Mouse (Mus musculus) stomach, embryonic 16.5 days (tissue): ENCODE results near the gene Fut2. TPM values are rescaled to one million over a fixed set of nuclear protein-coding genes. Genes with fewer than 3 reads are reported as not detected.
A peak's percentile ranks its signal among the peaks of the same experiment; 100 is the strongest.

ENCODE experiments used
- ATAC-seq: fragments of 200-750 bp; cut with Nextera tagmentation; 2 replicates; pipeline ENCODE4 v1.8.0; 2017; ENCODE audit warnings: moderate number of reproducible peaks, moderate TSS enrichment; ENCODE audit not compliant: insufficient read depth, low FRiP score
- H3K27ac ChIP-seq: fragments of 300-500 bp; sonication (generic); 2 replicates; pipeline ENCODE4 v1.5.1; 2014; ENCODE audit warnings: low read length
- H3K27me3 ChIP-seq: fragments of 300-500 bp; sonication (generic); 2 replicates; pipeline ENCODE4 v1.6.1; 2014; ENCODE audit warnings: low read length, control low read depth, mixed read lengths; ENCODE audit not compliant: control insufficient read depth, insufficient read depth
- H3K36me3 ChIP-seq: fragments of 300-500 bp; sonication (generic); 2 replicates; pipeline ENCODE4 v1.6.1; 2014; ENCODE audit warnings: low read length; ENCODE audit not compliant: control insufficient read depth, insufficient read depth
- H3K4me1 ChIP-seq: fragments of 300-500 bp; sonication (generic); 2 replicates; pipeline ENCODE4 v1.6.1; 2014; ENCODE audit warnings: low read length, control low read depth, mixed read lengths; ENCODE audit not compliant: control insufficient read depth, insufficient read depth
- H3K4me2 ChIP-seq: fragments of 300-500 bp; sonication (generic); 2 replicates; pipeline ENCODE4 v1.6.1; 2014; ENCODE audit warnings: low read depth, low read length, mixed read lengths
- H3K4me3 ChIP-seq: fragments of 300-500 bp; sonication (generic); replicated peaks from 2 replicates; pipeline ENCODE4 v1.5.1; 2014; ENCODE audit warnings: mild to moderate bottlenecking, low read length
- H3K9ac ChIP-seq: fragments of 300-500 bp; sonication (generic); 2 replicates; pipeline ENCODE4 v1.6.1; 2014; ENCODE audit warnings: low read length
- H3K9me3 ChIP-seq: fragments of 300-500 bp; sonication (generic); replicated peaks from 2 replicates; pipeline ENCODE4 v1.6.1; 2016; ENCODE audit warnings: low read length, control low read depth; ENCODE audit not compliant: control insufficient read depth
- WGBS: fragments of 180-500 bp; shearing (Covaris S2); extraction: QIAGEN DNeasy Blood & Tissue Kit; methylation state at CpG from one replicate; pipeline ENCODE4 v1.1.7; 2014; 5-methylcytosine and 5-hydroxymethylcytosine counted together
- polyA plus RNA-seq: library from polyadenylated mRNA; unstranded; fragments of >200 nt; fragmentation: Nextera tagmentation; extraction: Ambion mirVana; gene quantifications from 2 replicates; pipeline ENCODE4 v1.2.1, GENCODE M21; 2015

The Fut2 gene
- polyA plus RNA-seq, 1 experiment from 2014 or later, result 13.8 TPM

GRCm38 (mm10) chr7:45682144-45683126 is 16.2 kb upstream of the Fut2 start:
- ATAC-seq, result peak; percentile 44; the same call in 1 of the 2 replicates
- H3K36me3 ChIP-seq, result no peaks in the 10 kb centered on the region
- peaks cover 31% of the 10 kb centered on the region for H3K4me1 ChIP-seq
- H3K4me3 ChIP-seq, result no peak overlapping the region
- peak overlapping the region; percentile 45 for H3K4me2 ChIP-seq
- no peaks in the 10 kb centered on the region for H3K27me3 ChIP-seq
- H3K9me3 ChIP-seq, result no peaks in the 10 kb centered on the region
- peak overlapping the region; percentile 74 for H3K9ac ChIP-seq
- H3K27ac ChIP-seq, result peak overlapping the region; percentile 75
- 29% methylated on average over 14 of the region's 14 CpGs for WGBS

DNA sequence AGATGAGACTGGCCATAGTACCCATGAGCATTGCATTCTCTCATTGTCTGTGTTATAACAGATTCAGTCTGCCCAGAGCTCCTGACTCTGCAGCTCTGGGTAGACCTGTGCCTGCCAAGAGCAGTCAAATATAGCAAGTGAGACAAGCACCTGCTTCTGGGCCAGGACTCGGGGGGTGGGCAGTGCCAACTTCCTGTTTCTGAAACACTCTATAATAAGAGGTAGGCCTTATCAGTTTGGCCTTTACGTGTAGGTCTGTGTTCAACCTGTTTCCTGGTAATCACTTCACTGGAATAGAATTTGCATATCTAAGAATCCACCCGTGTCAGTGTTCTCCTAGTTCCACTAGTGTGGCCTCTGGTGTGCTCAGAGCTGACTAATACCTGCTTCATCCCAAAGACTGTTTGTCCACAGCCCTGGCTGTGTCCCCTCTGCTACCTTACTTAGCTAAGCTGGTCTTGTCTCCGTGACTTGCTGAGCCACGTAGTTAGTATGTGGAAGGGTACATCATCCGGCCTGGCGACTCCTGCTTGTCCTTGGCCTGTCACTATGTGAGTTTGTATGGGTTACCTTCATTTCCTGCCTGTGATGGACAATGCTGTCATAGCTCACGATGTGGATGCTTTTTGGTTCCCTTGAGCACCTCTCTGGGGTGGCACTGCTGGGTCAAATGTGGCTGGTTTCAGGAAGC is 15.0 kb upstream of the Fut2 start:
- Histone ChIP-seq H3K9ac (no peak overlapping the region), H3K4me1 (peaks cover 24% of the 10 kb centered on the region), H3K36me3 (no peaks in the 10 kb centered on the region), H3K27me3 (no peaks in the 10 kb centered on the region), H3K27ac (peak overlapping the region; percentile 75), H3K9me3 (no peaks in the 10 kb centered on the region), H3K4me3 (no peak overlapping the region), H3K4me2 (no peak overlapping the region)
- peak; percentile 11; the same call in 1 of the 2 replicates for ATAC-seq
- WGBS, result 75% methylated on average over 8 of the region's 8 CpGs

DNA sequence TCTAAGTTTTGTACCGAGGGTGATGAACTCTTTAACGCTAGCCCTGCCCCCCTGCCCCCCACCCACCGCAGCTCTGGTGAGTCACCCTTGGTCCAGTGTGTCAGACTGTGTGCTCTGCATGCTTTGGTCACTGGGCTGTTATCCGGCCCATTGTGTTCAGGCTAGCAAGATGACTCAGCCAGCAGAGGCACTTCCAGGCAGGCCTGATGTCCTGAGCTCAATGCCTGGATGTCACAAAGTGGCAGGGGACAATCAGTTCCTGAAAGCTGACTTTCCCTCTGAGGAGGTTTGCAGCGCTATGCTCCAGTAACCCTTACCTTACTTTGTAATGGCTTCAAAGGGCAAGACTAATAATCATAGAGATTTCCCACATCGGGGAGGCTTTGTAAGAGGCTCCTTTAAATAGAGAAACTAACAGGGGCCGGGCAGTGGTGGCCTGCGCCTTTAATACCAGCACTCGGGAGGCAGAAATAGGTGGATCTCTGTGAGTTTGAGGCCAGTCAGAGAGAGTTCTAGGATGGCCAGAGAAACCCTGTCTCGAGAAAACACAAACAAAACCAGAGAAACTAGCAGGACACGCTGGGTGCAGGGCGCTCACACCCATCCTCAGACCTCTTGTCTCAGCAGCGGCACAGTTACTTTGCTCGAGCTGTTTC is 13.9 kb upstream of the Fut2 start:
- 63% methylated on average over 14 of the region's 14 CpGs for WGBS
- Histone ChIP-seq H3K27ac (peak overlapping the region; percentile 75), H3K36me3 (no peaks in the 10 kb centered on the region), H3K9me3 (no peaks in the 10 kb centered on the region), H3K4me3 (no peak overlapping the region), H3K4me2 (no peak overlapping the region), H3K9ac (peak overlapping the region; percentile 2; the same call in 1 of the 2 replicates), H3K27me3 (no peaks in the 10 kb centered on the region), H3K4me1 (peaks cover 13% of the 10 kb centered on the region)
- peak; percentile 67; the same call in 1 of the 2 replicates for ATAC-seq

GRCm38 (mm10) chr7:45678513-45678912 is 12.3 kb upstream of the Fut2 start:
- Histone ChIP-seq H3K9ac (0 out of 2 replicates have a peak overlapping the region, but pooled peaks have one; percentile 33), H3K27ac (peak overlapping the region; percentile 70; the same call in 1 of the 2 replicates), H3K9me3 (no peaks in the 10 kb centered on the region), H3K4me3 (no peak overlapping the region), H3K36me3 (no peaks in the 10 kb centered on the region), H3K27me3 (no peaks in the 10 kb centered on the region), H3K4me1 (peaks cover 10% of the 10 kb centered on the region), H3K4me2 (no peak overlapping the region)
- no peak for ATAC-seq
- WGBS, result 87% methylated on average over 14 of the region's 14 CpGs

DNA sequence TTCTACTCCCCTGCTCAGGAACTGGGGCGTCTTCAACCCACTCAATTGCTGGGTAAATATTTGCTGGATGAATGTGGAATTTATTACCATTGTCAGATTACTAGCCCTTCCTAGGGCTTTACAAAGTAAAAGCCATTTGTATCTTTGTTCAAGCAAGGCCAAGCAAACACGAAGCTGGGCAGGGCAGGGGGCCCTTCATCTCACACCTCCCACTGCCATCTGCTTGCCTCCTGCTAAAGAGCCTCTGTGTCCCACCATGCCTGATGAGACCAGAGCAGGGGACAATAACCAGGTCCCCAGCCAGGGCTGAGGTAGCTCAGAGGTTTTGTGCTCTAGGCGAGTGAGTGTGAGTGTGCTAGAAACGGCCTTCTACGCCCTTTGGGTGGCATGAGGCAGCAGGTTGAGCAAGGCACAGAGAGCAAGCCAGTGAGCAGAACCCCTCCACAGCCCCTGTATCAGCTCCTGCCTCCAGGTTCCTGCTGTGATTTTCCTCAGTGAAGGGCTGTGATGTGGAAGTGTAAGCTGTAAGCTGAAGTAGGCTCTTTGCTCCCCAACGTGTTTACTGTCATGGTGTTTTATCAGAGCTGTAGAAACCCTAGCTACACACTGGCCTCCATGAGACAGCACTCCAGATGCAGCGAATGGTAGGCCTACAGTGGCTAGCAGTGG is 11.6 kb upstream of the Fut2 start:
- peak; percentile 33; the same call in 1 of the 2 replicates for ATAC-seq
- no peak overlapping the region for H3K4me2 ChIP-seq
- WGBS, result 59% methylated on average over 7 of the region's 7 CpGs
- H3K27ac ChIP-seq, result peak overlapping the region; percentile 70
- H3K9ac ChIP-seq, result peak overlapping the region; percentile 33; the same call in 1 of the 2 replicates
- H3K4me3 ChIP-seq, result no peak overlapping the region
- H3K27me3 ChIP-seq, result no peaks in the 10 kb centered on the region
- peaks cover 7% of the 10 kb centered on the region for H3K4me1 ChIP-seq
- H3K36me3 ChIP-seq, result no peaks in the 10 kb centered on the region
- H3K9me3 ChIP-seq, result no peaks in the 10 kb centered on the region

GRCm38 (mm10) chr7:45668921-45669320 is 2.7 kb upstream of the Fut2 start:
- ATAC-seq, result no peak
- no peak overlapping the region for H3K4me2 ChIP-seq
- H3K27me3 ChIP-seq, result no peaks in the 10 kb centered on the region
- H3K4me3 ChIP-seq, result no peak overlapping the region
- no peaks in the 10 kb centered on the region for H3K9me3 ChIP-seq
- H3K9ac ChIP-seq, result no peak overlapping the region
- peaks cover 16% of the 10 kb centered on the region for H3K4me1 ChIP-seq
- 95% methylated on average over 9 of the region's 9 CpGs for WGBS
- H3K36me3 ChIP-seq, result no peaks in the 10 kb centered on the region
- H3K27ac ChIP-seq, result no peak overlapping the region

DNA sequence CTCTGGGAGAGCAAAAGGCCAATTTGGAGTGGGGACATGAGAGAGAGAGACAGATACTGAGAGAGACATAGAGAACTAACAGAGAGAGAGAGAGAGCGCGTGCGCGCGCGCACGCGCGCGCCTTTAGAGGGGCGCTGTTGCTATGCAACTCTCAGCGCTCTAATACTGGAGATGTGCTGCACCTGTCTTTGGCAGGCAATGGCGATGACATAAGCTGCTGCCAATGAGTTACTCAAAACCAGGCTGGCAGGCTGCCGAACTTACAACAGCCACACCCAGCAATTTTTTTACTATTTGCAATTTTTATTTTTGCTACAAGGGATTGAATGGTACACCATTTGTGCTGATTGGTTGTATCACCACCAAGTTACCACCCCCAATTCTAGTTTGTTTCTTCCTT is 1.6 kb upstream of the Fut2 start:
- Histone ChIP-seq H3K4me2 (no peak overlapping the region), H3K4me3 (no peak overlapping the region), H3K9ac (no peak overlapping the region), H3K27me3 (no peaks in the 10 kb centered on the region), H3K36me3 (no peaks in the 10 kb centered on the region), H3K27ac (no peak overlapping the region), H3K9me3 (no peaks in the 10 kb centered on the region), H3K4me1 (peaks cover 21% of the 10 kb centered on the region)
- 62% methylated on average over 14 of the region's 14 CpGs for WGBS
- ATAC-seq, result no peak

DNA sequence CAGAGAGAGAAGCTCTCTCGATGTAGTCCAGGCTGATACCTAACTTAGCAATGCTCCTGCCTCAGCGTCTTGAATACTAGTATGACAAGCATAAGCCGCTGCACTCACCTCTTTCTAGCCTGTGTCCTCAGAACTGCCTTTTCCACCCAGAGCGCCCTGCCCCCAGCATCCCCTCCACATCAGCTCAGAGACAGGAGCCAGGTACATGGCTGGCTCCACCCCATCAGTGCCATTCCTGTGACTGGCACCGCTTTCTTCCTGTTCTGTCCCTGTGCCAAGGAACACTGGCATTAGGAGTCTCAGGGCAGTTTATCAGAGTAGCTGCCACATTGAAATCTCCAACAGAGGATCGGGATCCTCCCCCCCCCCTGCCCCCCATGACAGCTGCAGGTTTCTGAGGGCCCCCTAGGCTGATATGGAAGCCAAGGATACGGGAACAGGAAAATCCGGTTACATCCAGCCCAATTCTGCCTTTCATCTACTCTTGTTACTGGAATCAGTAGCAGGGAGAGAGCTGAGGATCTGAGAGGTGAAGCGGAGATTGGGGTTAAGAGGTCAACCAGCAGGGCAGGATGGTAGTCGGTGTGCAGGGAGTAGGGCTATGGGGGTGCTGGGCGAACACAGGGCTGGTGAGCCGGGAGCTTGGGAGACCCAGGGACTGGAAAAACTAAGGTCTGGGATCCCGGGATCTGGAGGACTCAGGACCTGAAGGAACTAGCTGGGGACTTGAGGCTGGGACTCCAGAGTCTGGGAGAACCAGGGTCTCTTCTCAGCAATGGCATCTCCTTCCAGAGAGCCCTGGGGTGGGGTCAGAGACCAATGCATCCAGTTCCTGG is 673 bp downstream of the Fut2 start:
- no peak for ATAC-seq
- Histone ChIP-seq H3K4me2 (peak overlapping the region; percentile 37), H3K9me3 (no peaks in the 10 kb centered on the region), H3K36me3 (no peaks in the 10 kb centered on the region), H3K27ac (peak overlapping the region; percentile 81), H3K4me3 (peak overlapping the region; percentile 34), H3K27me3 (no peaks in the 10 kb centered on the region), H3K4me1 (peaks cover 21% of the 10 kb centered on the region), H3K9ac (peak overlapping the region; percentile 62)
- WGBS, result 40% methylated on average over 13 of the region's 13 CpGs
